Mouse (Mus musculus) testis, adult 2 months (tissue): ENCODE measurements around the gene Eno2.

Source experiments
- CTCF ChIP-seq: fragments of 200-500 bp; IDR thresholded peaks from 2 replicates; pipeline ENCODE4 v1.5.1; 2012; ENCODE audit warnings: low read depth, mild to moderate bottlenecking, inconsistent platforms, low read length, moderate library complexity; ENCODE audit not compliant: control insufficient read depth, insufficient read depth, insufficient replicate concordance
- POLR2A ChIP-seq: fragments of 200-500 bp; IDR thresholded peaks from 2 replicates; pipeline ENCODE4 v1.6.1; 2012; ENCODE audit warnings: low read depth, mild to moderate bottlenecking, inconsistent platforms, low read length, moderate library complexity; ENCODE audit not compliant: control insufficient read depth

- TF ChIP-seq CTCF (no peak), POLR2A (no peak)
These were observed 41.9 kb upstream of the Eno2 start for GRCm38 (mm10) chr6:124811403-124811665.
